Mouse (Mus musculus) forebrain, embryonic 11.5 days (tissue): Measurements from ENCODE around the gene Lgi1. TPM values are rescaled to one million over a fixed set of nuclear protein-coding genes. Genes with fewer than 3 reads are reported as not detected.
A peak's percentile ranks its signal among the peaks of the same experiment; 100 is the strongest.

Experiments used
- ATAC-seq: fragments of 200-750 bp; cut with Nextera tagmentation; replicated peaks from 2 replicates; pipeline ENCODE4 v1.8.0; 2017; ENCODE audit warnings: moderate TSS enrichment; ENCODE audit not compliant: low FRiP score
- DNase-seq: peaks from one replicate; pipeline ENCODE4 v3.0.0-alpha.2; 2017; ENCODE audit warnings: low spot score
- H3K27ac ChIP-seq: fragments of 300-500 bp; sonication (generic); 2 replicates; pipeline ENCODE4 v1.5.1; 2014; ENCODE audit warnings: low read depth, low read length
- H3K27me3 ChIP-seq: fragments of 300-500 bp; sonication (generic); 2 replicates; pipeline ENCODE4 v1.6.1; 2014; ENCODE audit warnings: mild to moderate bottlenecking, low read length, mixed read lengths; ENCODE audit not compliant: control insufficient read depth, insufficient read depth
- H3K36me3 ChIP-seq: fragments of 300-500 bp; sonication (generic); 2 replicates; pipeline ENCODE4 v1.6.1; 2014; ENCODE audit warnings: mild to moderate bottlenecking, low read length, moderate library complexity, mixed read lengths; ENCODE audit not compliant: control insufficient read depth, insufficient read depth
- H3K4me1 ChIP-seq: fragments of 300-500 bp; sonication (generic); replicated peaks from 2 replicates; pipeline ENCODE4 v1.6.1; 2014; ENCODE audit warnings: low read length, mixed read lengths; ENCODE audit not compliant: control insufficient read depth, insufficient read depth
- H3K4me2 ChIP-seq: fragments of 300-500 bp; sonication (generic); 2 replicates; pipeline ENCODE4 v1.6.1; 2014; ENCODE audit warnings: low read depth, mild to moderate bottlenecking, low read length, moderate library complexity, mixed read lengths; ENCODE audit not compliant: severe bottlenecking
- H3K4me3 ChIP-seq: fragments of 300-500 bp; sonication (generic); 2 replicates; pipeline ENCODE4 v1.5.1; 2014; ENCODE audit warnings: low read depth, low read length
- H3K9ac ChIP-seq: fragments of 300-500 bp; sonication (generic); 2 replicates; pipeline ENCODE4 v1.6.1; 2014; ENCODE audit warnings: low read length
- H3K9me3 ChIP-seq: fragments of 300-500 bp; sonication (generic); 2 replicates; pipeline ENCODE4 v1.6.1; 2016; ENCODE audit warnings: low read length, mixed read lengths; ENCODE audit not compliant: control insufficient read depth
- WGBS: fragments of 180-500 bp; shearing (Covaris S2); extraction: QIAGEN DNeasy Blood & Tissue Kit; methylation state at CpG from one replicate; pipeline ENCODE4 v1.1.7; 2014; 5-methylcytosine and 5-hydroxymethylcytosine counted together
- polyA plus RNA-seq: library from polyadenylated mRNA; unstranded; fragments of >200 nt; fragmentation: Nextera tagmentation; extraction: Ambion mirVana; gene quantifications from 2 replicates; pipeline ENCODE4 v1.2.1, GENCODE M21; 2014

Lgi1 gene
- polyA plus RNA-seq, 1 experiment from 2014 or later, result 1.2 TPM

GRCm38 (mm10) chr19:38273820-38274219 is 9.5 kb downstream of the Lgi1 start:
- Histone ChIP-seq H3K4me2 (no peak overlapping the region), H3K4me1 (no peaks in the 10 kb centered on the region), H3K27ac (no peak overlapping the region), H3K36me3 (no peaks in the 10 kb centered on the region), H3K9me3 (no peaks in the 10 kb centered on the region), H3K27me3 (no peaks in the 10 kb centered on the region), H3K4me3 (no peak overlapping the region), H3K9ac (no peak overlapping the region)
- DNase-seq, result no peak
- ATAC-seq, result no peak
- 49% methylated on average over 7 of the region's 7 CpGs for WGBS

DNA sequence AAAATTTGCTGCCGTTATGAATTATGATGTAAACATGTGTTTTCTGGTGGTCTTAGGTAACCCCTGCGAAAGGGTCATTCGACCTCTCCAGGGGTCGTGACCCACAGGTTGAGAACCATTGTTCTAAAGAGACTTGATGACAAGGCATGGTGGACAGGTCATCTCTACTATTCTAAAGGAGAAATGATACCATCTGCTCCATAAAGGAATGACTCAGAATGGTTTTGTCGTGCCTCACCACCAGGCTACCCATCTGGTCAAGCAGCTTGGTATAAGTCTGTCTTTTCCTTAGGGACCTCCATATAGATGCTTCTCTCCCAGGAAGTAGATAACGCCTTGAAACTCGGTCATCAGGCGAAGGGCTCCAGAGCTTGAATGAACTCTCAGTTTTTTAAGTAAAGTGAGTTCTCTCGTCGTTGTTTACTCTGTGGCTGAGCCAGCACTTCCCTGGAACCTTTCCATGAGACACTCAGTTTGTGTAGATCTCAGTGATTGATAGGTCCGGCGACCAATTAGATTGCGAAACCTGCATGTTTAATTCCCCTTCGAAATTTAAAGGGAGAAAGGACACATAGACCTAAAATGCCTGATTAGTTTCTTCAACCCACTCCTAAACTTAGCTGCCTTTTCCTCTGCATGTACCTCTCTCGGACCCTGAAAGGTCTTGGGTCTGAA is 10.5 kb downstream of the Lgi1 start:
- DNase-seq, result no peak
- H3K4me2 ChIP-seq, result no peak overlapping the region
- H3K9ac ChIP-seq, result no peak overlapping the region
- no peak overlapping the region for H3K27ac ChIP-seq
- H3K36me3 ChIP-seq, result no peaks in the 10 kb centered on the region
- no peak for ATAC-seq
- H3K27me3 ChIP-seq, result no peaks in the 10 kb centered on the region
- no peaks in the 10 kb centered on the region for H3K4me1 ChIP-seq
- H3K9me3 ChIP-seq, result no peaks in the 10 kb centered on the region
- WGBS, result 92% methylated on average over 15 of the region's 15 CpGs
- H3K4me3 ChIP-seq, result no peak overlapping the region

- H3K27me3 ChIP-seq, result no peaks in the 10 kb centered on the region
These were observed 11.9 kb downstream of the Lgi1 start for GRCm38 (mm10) chr19:38276226-38276625.

DNA sequence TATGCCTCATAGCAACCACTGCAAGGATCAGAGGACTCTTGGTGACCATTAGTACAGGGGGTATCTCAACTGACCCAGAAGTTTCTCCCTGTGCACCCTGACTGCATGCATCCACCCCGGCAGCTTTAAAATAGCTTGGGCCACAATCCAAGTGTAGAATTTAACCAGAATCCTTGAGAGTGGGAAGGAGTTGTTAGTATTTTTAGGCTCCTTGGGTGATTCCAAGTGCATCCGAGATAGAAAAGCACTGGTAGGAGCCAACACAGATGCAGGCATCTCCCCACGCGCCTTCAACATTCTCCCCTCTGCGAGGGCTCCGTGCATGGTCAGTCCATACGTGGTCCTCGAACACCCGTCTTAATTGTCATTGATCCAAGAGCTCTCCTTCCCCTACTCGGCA is 15.9 kb downstream of the Lgi1 start:
- H3K9me3 ChIP-seq, result no peaks in the 10 kb centered on the region
- no peak for DNase-seq
- no peaks in the 10 kb centered on the region for H3K27me3 ChIP-seq
- H3K36me3 ChIP-seq, result no peaks in the 10 kb centered on the region
- 93% methylated on average over 10 of the region's 10 CpGs for WGBS
- no peak overlapping the region for H3K9ac ChIP-seq
- no peaks in the 10 kb centered on the region for H3K4me1 ChIP-seq
- ATAC-seq, result no peak
- no peak overlapping the region for H3K27ac ChIP-seq
- H3K4me2 ChIP-seq, result no peak overlapping the region
- H3K4me3 ChIP-seq, result no peak overlapping the region

More at GRCm38 (mm10) chr19:38276226-38276625, 11.9 kb downstream of the Lgi1 start:
- H3K4me1 ChIP-seq, result no peaks in the 10 kb centered on the region
- no peak for DNase-seq
- H3K9me3 ChIP-seq, result no peaks in the 10 kb centered on the region
- no peaks in the 10 kb centered on the region for H3K36me3 ChIP-seq
- H3K9ac ChIP-seq, result no peak overlapping the region
- no peak for ATAC-seq
- no peak overlapping the region for H3K4me2 ChIP-seq
- H3K4me3 ChIP-seq, result no peak overlapping the region
- no peak overlapping the region for H3K27ac ChIP-seq
- WGBS, result 90% methylated on average over 4 of the region's 4 CpGs

DNA sequence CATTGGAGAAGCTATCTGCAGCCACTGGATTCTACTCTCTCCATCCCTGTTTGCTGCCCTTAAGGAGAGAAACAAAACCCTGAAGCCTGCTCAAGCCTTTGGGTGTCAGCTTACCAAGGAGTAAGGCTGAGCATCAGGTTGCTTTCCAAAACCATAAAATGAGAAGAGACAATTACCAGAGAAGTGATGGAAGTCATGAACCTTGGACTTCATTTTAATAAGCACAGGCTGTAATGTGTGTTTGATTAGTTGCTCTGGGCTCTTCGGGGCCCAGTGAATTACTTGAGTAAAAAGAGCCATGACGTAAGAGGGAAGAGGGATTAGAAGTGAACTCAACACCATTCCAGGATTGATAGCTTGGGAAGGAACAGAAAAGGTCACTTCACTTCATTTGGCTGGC is 18.1 kb downstream of the Lgi1 start:
- 49% methylated on average over 2 of the region's 2 CpGs for WGBS
- Histone ChIP-seq H3K4me1 (no peaks in the 10 kb centered on the region), H3K27me3 (no peaks in the 10 kb centered on the region), H3K4me2 (no peak overlapping the region), H3K27ac (no peak overlapping the region), H3K9ac (no peak overlapping the region), H3K9me3 (no peaks in the 10 kb centered on the region), H3K36me3 (no peaks in the 10 kb centered on the region), H3K4me3 (no peak overlapping the region)
- DNase-seq, result no peak
- no peak for ATAC-seq

- no peaks in the 10 kb centered on the region for H3K27me3 ChIP-seq
- H3K4me2 ChIP-seq, result no peak overlapping the region
- no peaks in the 10 kb centered on the region for H3K4me1 ChIP-seq
- H3K27ac ChIP-seq, result no peak overlapping the region
- 63% methylated on average over 6 of the region's 6 CpGs for WGBS
- ATAC-seq (no peak), DNase-seq (no peak)
- H3K4me3 ChIP-seq, result no peak overlapping the region
- H3K9ac ChIP-seq, result no peak overlapping the region
- H3K9me3 ChIP-seq, result no peaks in the 10 kb centered on the region
- H3K36me3 ChIP-seq, result no peaks in the 10 kb centered on the region
These were observed 24.2 kb downstream of the Lgi1 start for GRCm38 (mm10) chr19:38288556-38288955.

DNA sequence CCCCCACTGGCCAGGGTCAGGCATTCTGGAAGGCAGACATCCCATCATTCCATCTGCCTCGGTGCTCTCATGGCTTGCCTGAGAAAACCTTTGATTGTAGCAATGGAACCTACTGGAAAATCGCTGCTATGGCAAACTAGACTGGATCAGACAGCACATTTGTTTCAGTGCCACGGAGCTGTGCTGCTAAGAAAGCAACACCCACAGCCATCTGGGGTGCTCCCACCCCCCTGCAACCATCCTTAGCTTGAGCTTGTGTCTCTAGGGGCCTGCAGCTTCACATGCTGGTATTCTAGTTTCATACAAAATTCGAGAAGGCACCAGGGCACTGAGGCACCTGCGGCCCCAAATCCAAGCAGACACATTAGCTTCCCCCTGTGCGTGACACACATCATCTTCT is 27.1 kb downstream of the Lgi1 start:
- no peaks in the 10 kb centered on the region for H3K27me3 ChIP-seq
- H3K36me3 ChIP-seq, result no peaks in the 10 kb centered on the region
- no peaks in the 10 kb centered on the region for H3K9me3 ChIP-seq
- no peak for ATAC-seq
- H3K4me3 ChIP-seq, result no peak overlapping the region
- no peak for DNase-seq
- H3K27ac ChIP-seq, result no peak overlapping the region
- H3K4me2 ChIP-seq, result no peak overlapping the region
- H3K9ac ChIP-seq, result no peak overlapping the region
- no peaks in the 10 kb centered on the region for H3K4me1 ChIP-seq
- WGBS, result 89% methylated on average over 6 of the region's 6 CpGs

GRCm38 (mm10) chr19:38298018-38298626 is 33.8 kb downstream of the Lgi1 start:
- Histone ChIP-seq H3K36me3 (no peaks in the 10 kb centered on the region), H3K27me3 (no peaks in the 10 kb centered on the region), H3K4me2 (no peak overlapping the region), H3K27ac (no peak overlapping the region), H3K4me1 (no peaks in the 10 kb centered on the region), H3K9me3 (no peaks in the 10 kb centered on the region), H3K4me3 (no peak overlapping the region), H3K9ac (no peak overlapping the region)
- WGBS, result 0% methylated on average over 3 of the region's 3 CpGs
- ATAC-seq (peak; percentile 36; the same call in 1 of the 2 replicates), DNase-seq (peak; percentile 68)

GRCm38 (mm10) chr19:38308116-38308515 is 43.8 kb downstream of the Lgi1 start:
- Histone ChIP-seq H3K4me2 (no peak overlapping the region), H3K4me1 (no peaks in the 10 kb centered on the region), H3K36me3 (no peaks in the 10 kb centered on the region), H3K9ac (no peak overlapping the region), H3K27me3 (no peaks in the 10 kb centered on the region), H3K4me3 (no peak overlapping the region), H3K27ac (no peak overlapping the region), H3K9me3 (no peaks in the 10 kb centered on the region; the same call in 1 of the 2 replicates)
- 92% methylated on average over 8 of the region's 8 CpGs for WGBS
- DNase-seq, result no peak
- ATAC-seq, result no peak
